Mouse (Mus musculus) erythroblast, embryonic 14.5 days (primary cell): ENCODE data around the gene Rap1gds1. TPM values are rescaled to one million over a fixed set of nuclear protein-coding genes. Genes with fewer than 3 reads are reported as not detected.

Source experiments
- H3K27me3 ChIP-seq: 2 replicates; pipeline ENCODE4 v1.6.1; 2012; ENCODE audit warnings: inconsistent platforms; ENCODE audit not compliant: control insufficient read depth
- H3K36me3 ChIP-seq: 2 replicates; pipeline ENCODE4 v1.6.1; 2012; ENCODE audit warnings: mild to moderate bottlenecking, inconsistent platforms; ENCODE audit not compliant: control insufficient read depth
- H3K4me1 ChIP-seq: 2 replicates; pipeline ENCODE4 v1.6.1; 2012; ENCODE audit warnings: inconsistent platforms; ENCODE audit not compliant: control insufficient read depth
- H3K4me3 ChIP-seq: replicated peaks from 2 replicates; pipeline ENCODE3; 2012; ENCODE audit warnings: moderate library complexity, mild to moderate bottlenecking, inconsistent platforms
- H3K9me3 ChIP-seq: 2 replicates; pipeline ENCODE4 v1.6.1; 2012; ENCODE audit warnings: low read length, inconsistent platforms, mixed read lengths; ENCODE audit not compliant: control insufficient read depth
- GATA1 ChIP-seq: IDR thresholded peaks from 2 replicates; pipeline ENCODE4 v1.6.1; 2012; ENCODE audit warnings: low read length, inconsistent platforms, mixed read lengths
- TAL1 ChIP-seq: IDR thresholded peaks from 3 replicates; pipeline ENCODE4 v1.6.1; 2012; ENCODE audit warnings: low read length, inconsistent platforms, mixed read lengths
- polyA plus RNA-seq: library from polyadenylated mRNA; stranded (reverse); fragments of >175 nt; gene quantifications from 2 replicates; pipeline ENCODE4 v1.2.3, GENCODE M21; 2012

Rap1gds1 gene
- polyA plus RNA-seq, 1 experiment = 0.17 TPM

DNA sequence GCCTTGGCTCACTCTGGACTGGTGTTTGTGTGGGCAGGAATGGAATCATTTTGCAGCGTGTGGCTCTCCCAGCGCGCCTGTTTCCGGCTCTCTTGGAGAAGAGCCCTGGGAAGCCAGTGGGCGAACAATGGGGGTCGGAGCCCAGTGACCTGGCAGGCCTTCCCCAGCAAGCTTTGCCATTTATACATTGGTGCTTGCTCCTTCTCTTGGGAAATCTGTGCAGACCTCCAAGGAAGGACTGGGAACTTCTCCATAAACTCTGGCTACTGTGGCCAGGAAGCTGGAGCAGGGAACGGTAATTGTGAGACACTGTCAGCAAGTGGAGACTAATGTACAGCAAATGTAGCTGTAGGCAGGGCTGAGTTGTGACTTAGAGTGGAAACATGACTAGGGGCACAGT is 169.3 kb downstream of the Rap1gds1 start:
- H3K4me3 ChIP-seq = no peak overlapping the region
- H3K36me3 ChIP-seq = no peaks in the 10 kb centered on the region; the same call in 1 of the 2 replicates
- H3K27me3 ChIP-seq = no peaks in the 10 kb centered on the region
- H3K9me3 ChIP-seq = no peaks in the 10 kb centered on the region
- no peak for TF ChIP-seq GATA1
- no peak for TF ChIP-seq TAL1
- no peaks in the 10 kb centered on the region for H3K4me1 ChIP-seq

DNA sequence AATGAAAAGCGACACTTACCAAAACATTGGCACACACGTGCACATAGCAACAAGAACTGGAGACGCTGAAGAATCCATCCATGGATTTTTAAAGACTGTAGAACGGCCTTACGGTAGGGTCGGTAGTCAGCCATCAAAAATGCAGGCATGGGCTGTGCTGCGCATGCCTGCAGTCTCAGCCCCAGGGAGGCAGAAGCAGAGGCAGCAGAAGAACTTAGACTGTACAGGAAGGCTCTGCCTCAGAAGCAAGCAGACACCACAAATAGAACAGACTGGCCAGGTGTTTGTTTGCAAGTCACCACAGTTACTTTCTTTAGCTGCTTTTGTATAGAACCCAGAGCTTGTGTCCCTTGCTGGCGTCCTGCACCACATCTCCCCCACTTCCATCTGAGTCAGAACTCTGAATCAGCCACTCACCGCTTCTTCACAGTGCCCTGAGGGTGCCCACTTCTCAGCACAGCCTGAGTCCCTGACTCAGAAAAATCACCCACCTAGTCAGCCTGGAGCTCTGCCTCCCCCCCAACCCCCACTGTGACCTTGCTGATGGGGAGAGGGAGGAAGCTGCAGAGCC is 174.3 kb downstream of the Rap1gds1 start:
- Histone ChIP-seq H3K27me3 (no peaks in the 10 kb centered on the region), H3K9me3 (no peaks in the 10 kb centered on the region), H3K36me3 (no peaks in the 10 kb centered on the region; the same call in 1 of the 2 replicates), H3K4me1 (no peaks in the 10 kb centered on the region), H3K4me3 (no peak overlapping the region)
- TF ChIP-seq GATA1 = no peak
- TF ChIP-seq TAL1 = no peak

DNA sequence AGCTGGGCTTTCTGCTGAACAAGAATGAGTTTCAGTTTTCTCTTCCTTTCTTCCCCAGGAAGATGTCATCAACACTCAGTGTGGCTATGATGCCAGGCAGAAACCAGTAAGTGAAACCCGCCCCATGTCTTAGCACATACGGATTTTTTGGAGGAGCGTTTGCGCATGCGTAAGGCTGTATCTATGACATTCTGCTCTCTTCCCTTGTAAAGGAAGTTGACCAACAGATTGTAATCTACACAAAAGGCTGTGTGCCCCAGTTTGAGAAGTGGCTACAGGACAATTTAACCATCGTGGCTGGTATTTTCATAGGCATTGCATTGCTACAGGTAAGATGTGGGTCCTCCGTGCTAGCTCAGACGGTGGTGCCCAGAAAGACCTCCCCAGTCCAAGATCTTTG is 176.9 kb downstream of the Rap1gds1 start:
- Histone ChIP-seq H3K4me1 (peaks cover 8% of the 10 kb centered on the region), H3K27me3 (no peaks in the 10 kb centered on the region), H3K9me3 (no peaks in the 10 kb centered on the region), H3K36me3 (no peaks in the 10 kb centered on the region; the same call in 1 of the 2 replicates), H3K4me3 (no peak overlapping the region)
- TF ChIP-seq TAL1 (no peak), GATA1 (no peak)

DNA sequence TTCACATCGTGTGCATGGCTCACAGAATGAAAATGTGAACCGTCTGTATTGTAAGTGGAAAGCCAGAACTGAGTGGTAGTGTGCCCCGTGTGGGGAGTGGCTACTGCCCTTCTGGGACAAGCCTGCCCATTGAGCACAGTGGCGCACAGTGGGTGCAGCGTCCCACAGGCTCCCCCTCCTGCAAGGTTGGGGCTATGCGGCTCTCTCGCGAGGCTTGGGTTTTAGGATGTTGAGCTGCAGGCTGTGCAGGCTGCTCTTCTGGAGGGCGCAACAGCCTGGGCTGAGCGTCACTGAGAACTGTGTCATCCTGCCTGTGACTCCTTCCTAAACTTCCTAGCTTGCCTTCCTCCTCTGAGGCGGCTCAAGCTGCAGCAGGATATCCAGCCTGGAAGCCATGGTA is 177.5 kb downstream of the Rap1gds1 start:
- Histone ChIP-seq H3K27me3 (no peaks in the 10 kb centered on the region), H3K4me1 (peaks cover 9% of the 10 kb centered on the region), H3K9me3 (no peaks in the 10 kb centered on the region), H3K36me3 (no peaks in the 10 kb centered on the region; the same call in 1 of the 2 replicates), H3K4me3 (no peak overlapping the region)
- TF ChIP-seq GATA1 (no peak), TAL1 (no peak)

DNA sequence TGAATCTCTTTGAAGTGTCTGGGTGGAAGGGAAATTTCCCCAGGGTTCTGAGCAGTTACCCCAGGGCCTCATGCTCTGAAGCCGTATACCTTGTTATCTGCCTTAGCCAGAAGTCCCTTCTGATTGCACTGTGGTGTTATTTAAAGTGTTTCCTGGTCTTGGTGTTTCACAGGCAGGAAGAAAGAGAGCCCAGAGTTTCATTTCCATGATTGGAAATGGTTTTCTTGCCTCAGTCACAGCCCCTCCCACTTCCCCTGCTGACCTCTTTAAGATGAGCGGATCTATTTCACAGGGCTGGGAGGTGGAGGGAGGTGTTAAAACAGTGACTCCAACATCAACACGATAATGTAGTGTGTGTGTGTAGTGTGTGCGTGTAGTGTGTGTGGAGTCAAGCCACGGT is 181.5 kb downstream of the Rap1gds1 start:
- no peak for TF ChIP-seq TAL1
- no peak for TF ChIP-seq GATA1
- peaks cover 9% of the 10 kb centered on the region for H3K4me1 ChIP-seq
- H3K4me3 ChIP-seq = no peak overlapping the region
- H3K27me3 ChIP-seq = no peaks in the 10 kb centered on the region
- H3K36me3 ChIP-seq = no peaks in the 10 kb centered on the region
- no peaks in the 10 kb centered on the region for H3K9me3 ChIP-seq

DNA sequence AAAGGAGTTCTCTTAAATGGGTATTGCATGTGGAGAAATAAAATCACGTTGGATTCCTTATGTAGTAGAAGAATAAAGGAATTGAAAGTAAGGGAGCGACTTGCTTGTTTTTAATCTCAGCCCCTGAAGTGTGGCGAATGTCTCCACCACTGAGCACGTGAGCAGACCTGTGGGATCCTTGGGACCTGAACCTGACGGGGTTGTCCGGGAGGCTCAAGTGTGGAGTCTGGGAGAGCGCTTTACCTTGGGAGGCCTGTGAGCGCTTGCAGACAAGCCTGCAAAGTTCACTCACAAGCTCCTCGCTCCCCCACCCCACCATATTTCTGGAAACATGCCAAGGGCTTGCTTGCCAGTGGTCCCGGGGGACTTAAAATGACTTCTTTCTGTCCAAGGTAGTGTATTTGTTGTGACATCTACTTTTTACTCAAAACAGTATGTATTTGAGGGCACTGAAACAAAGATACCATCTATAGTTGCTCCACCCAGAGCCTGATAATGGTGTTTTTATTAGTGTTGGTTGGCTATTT is 185.2 kb downstream of the Rap1gds1 start:
- Histone ChIP-seq H3K4me1 (peaks cover 9% of the 10 kb centered on the region), H3K4me3 (no peak overlapping the region), H3K27me3 (no peaks in the 10 kb centered on the region), H3K9me3 (no peaks in the 10 kb centered on the region), H3K36me3 (no peaks in the 10 kb centered on the region)
- no peak for TF ChIP-seq TAL1
- no peak for TF ChIP-seq GATA1

DNA sequence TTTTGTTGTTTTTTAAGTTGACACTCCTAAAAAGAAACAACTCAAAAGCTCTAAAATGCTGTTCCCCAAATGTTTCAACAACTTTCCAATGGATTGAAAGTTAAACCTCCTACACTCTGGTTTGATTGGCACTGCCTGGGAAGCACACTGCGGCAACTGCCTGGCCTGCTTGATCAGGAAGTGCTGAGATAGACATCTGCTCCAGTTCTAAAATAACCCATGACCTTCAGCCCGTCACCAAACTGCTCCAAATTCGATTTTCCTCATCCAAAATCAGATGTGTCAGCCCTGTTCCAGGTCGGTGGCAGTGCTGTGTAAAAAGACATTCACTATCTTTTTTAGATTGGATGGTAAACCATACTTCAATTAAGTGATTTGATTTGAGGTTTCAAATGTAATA is 185.8 kb downstream of the Rap1gds1 start:
- Histone ChIP-seq H3K36me3 (no peaks in the 10 kb centered on the region), H3K27me3 (no peaks in the 10 kb centered on the region), H3K4me3 (no peak overlapping the region), H3K9me3 (no peaks in the 10 kb centered on the region), H3K4me1 (peaks cover 9% of the 10 kb centered on the region)
- TF ChIP-seq GATA1 (no peak), TAL1 (no peak)

DNA sequence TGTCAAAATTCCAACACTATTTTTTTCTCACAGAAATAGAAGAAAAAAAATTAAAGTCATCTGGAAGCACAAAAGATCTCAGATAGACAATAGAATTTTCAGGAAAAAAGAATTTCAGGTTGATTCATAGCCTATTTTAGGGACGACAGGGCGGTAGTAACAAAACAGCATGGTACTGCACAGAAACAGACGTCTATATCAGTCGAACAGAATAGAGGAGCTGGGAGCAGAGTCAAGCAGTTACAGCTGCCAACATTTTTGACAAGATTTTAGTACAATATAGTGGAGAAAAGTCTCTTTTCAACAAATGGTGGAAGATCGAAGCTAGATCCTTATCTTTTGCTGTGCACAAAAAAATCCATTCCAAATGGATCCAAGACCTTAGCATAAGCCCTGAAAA is 188.9 kb downstream of the Rap1gds1 start:
- no peaks in the 10 kb centered on the region for H3K4me1 ChIP-seq
- H3K36me3 ChIP-seq = no peaks in the 10 kb centered on the region
- no peaks in the 10 kb centered on the region for H3K9me3 ChIP-seq
- TF ChIP-seq TAL1 (no peak), GATA1 (peak; percentile 13; the same call in 1 of the 2 replicates)
- no peaks in the 10 kb centered on the region for H3K27me3 ChIP-seq
- H3K4me3 ChIP-seq = no peak overlapping the region

DNA sequence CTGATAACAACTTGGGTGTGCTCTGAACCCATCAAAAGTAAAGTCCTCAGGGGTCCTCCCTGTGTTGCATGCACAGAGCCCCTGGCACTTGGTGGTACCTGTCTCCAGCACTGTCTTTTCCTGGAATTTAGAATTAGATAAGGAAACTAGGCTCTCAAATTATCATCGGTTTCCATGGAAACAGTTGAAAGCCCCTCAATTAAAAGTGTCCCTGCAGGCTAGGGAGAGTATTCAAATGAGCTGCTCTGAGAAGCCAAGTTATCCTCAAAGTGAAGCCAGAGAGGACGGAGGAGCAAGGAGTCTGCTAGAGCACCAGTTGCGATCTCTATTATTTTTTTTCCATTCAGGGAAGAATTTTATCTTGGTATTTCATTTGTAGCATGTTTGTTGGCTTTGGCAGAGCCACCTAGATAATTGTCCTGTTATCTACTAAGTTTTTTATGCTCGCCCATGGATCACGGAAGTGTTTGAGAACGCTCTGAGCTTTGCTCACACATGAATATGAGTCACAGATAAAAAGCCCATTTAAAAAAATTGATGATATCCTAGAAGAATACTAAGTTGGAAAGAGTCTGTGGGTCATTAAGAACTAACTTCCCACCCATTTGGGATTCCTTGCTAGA is 193.2 kb downstream of the Rap1gds1 start:
- TF ChIP-seq GATA1 (no peak), TAL1 (no peak)
- Histone ChIP-seq H3K27me3 (no peaks in the 10 kb centered on the region), H3K9me3 (no peaks in the 10 kb centered on the region), H3K4me1 (no peaks in the 10 kb centered on the region), H3K4me3 (no peak overlapping the region), H3K36me3 (no peaks in the 10 kb centered on the region)
